Mouse (Mus musculus): ENCODE data around the gene Sec24c.

The Sec24c gene

DNA sequence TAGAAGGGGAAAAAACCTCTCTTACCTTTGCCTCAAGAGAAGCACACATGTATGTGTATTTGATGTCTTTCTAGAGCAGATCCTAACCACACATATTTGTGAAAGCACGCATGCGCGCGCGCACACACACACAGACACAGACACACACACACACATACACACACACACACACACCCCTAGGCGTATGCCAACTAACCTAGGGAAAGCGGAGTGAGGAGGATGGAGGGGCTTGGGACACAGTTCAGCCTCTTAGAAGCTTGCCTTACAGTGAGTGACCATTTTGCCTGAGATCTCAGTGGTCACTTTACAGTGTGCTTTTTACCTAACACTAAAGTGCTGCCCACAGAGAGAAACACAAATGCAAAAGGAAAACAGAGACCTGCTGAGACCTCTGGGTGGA lies 14.4 kb upstream of the Sec24c start:
- no peak for DNase-seq (ENCODE audit: low read depth in 1 of 2, low spot score in 2 of 2)

- DNase-seq (ENCODE audit: low read depth in 1 of 2, low spot score in 2 of 2) = peak; percentile 78 to 79
Observed at GRCm38 (mm10) chr14:20660827-20661660, 13.1 kb upstream of the Sec24c start.

DNA sequence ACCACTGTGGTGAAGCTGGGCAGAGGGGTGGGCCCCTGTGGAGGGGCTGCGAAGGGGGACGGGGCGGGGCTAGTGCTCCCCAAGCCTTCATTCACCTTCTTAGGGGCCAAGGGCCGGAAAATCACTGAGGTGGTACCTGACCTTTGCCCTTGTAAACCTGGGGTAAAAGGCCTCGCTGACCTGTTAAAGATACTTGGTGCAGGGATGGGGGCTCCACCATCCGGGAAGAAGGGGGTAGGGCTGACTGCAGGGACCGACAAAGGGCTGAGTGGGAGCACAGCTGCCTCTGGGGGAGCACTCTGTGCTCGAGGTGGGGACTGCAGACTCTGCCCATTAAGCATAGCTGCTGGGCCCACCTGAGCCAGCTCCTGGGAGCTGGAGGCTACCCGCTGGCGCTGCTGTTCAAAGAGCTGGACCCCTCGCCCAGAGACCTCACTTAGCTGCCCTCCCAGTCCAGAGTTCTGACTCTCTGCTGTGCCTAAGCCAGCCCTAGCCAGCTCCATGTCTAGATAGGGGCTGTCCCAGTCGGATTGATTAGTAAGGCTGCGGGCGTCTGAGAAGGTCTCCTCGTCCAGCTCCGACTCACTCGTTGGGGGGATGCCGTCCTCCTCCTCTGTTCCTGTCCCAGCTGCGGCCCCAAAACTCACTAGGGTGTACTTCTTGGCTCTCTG lies 12.3 kb upstream of the Sec24c start:
- no peak for DNase-seq (ENCODE audit: low read depth in 1 of 2, low spot score in 2 of 2)

GRCm38 (mm10) chr14:20662740-20663139 lies 11.4 kb upstream of the Sec24c start:
- DNase-seq (ENCODE audit: low read depth in 1 of 2, low spot score in 2 of 2) = no peak

DNA sequence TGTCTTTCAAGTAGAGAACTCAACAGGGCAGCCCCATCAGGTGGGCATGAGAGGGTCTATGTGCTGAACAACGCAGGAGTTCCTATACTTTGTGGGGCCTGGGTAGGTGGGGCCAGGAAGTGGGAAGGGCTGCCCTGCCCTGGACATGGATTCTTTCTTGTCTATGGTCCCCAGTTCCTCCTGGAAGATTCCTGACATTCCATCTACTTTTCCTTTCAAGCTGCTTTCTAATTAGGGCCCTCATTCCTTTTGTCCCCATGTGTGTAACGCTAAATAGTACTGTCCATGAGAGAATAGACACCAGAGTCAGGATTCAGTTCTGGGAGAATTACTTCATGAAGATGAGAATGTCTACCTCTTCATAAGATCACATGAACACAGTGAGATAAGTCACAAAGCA lies 10.5 kb upstream of the Sec24c start:
- no peak for DNase-seq (ENCODE audit: low read depth in 1 of 2, low spot score in 2 of 2)

DNA sequence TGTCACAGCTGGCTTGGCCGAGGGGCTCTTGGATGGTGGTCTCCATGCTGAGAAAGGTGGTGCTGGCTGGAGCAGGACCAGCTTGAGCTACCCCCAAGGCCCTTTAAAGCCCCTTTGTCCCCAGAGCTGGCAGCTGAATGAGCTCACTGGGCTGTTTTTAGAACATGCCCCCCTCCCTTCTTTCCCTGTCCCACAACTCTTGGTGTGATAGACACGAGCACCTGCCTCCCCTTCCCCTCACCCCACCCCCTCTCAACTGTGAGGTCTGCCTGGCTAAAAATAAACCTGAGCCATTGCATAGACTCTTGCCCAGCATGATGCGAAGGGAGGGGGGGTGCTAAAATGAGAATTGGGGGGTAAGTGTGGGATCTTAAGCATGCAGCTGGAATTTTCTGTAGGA lies 9.7 kb upstream of the Sec24c start:
- DNase-seq (ENCODE audit: low read depth in 1 of 2, low spot score in 2 of 2) = no peak

DNA sequence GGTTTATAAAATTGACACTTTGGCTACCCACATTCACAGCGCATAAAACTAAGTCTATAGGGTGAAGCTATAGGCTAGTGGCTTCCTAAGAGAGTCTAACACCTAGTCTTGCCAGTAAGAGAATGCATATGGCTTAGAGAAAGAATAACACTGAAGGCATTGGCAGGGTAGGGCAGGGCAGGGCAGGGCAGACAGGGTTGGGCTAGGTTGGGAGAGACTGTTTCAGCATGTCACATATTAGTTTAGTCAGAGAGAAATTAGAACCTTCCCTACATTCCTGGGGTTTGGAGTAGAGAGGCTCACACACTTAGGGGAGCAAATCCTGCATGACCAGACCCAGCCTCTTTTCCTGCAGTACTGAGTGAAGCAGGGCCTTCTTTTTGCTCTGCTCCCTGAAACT lies 6.6 kb upstream of the Sec24c start:
- no peak for DNase-seq (ENCODE audit: low read depth in 1 of 2, low spot score in 2 of 2)

DNA sequence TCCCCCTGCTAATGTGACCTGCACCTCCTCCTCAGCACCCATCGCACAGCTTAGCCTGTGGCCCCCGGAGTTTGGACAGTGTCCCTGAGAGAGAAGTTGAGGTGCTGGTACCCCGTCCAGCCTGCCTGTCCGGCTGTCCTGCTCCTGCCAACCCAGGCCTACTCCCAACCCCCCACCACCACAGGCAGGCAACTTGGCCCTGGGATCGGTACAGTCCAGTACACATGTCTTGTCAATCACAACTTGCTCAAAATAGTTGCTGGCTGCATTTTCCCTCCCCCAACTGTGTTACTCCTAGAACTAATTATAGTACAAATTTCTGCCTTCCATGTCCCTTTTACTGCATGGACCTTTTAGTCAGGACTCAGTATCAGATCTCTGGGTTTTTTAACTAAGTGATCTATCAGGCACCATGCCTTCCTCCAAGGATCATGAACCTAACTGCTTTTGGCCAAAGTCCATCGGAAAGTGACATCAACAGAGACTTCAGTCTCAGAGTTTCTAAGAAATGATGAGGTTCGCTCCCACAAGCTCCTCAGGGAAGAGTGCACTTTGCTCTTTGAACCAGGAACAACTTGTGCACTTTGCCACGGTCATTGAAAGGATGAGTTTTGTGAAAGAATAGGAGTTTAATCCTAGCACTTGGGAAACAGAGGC lies 5.8 kb upstream of the Sec24c start, which contains the start of gene Synpo2l:
Synpo2l (minus strand) TSS at position 201 of the 657 bp plus-strand sequence.
- DNase-seq (ENCODE audit: low read depth in 1 of 2, low spot score in 2 of 2) = no peak

- no peak for DNase-seq (ENCODE audit: low read depth in 1 of 2, low spot score in 2 of 2)
Observed at GRCm38 (mm10) chr14:20672990-20673389, 1.1 kb upstream of the Sec24c start.

DNA sequence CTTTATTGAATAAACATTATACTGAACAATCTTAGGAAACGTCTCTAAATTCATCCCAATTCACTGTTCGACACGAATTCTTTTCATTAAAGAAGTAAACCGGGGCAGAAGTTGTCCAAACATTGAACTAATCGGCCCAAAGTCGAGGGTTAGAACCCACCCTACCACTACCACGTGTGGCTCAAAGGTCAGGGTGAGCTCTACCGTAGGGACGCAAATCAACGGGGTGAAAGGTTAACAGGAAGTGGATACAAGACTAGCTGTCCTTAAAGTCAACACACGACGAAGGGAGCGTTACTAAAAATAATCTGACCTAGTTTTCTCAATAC lies 409 bp upstream of the Sec24c start:
- no peak for DNase-seq (ENCODE audit: low read depth in 1 of 2, low spot score in 2 of 2)

- DNase-seq (ENCODE audit: low read depth in 1 of 2, low spot score in 2 of 2) = no peak
Observed at GRCm38 (mm10) chr14:20677906-20678305, 3.8 kb downstream of the Sec24c start.

DNA sequence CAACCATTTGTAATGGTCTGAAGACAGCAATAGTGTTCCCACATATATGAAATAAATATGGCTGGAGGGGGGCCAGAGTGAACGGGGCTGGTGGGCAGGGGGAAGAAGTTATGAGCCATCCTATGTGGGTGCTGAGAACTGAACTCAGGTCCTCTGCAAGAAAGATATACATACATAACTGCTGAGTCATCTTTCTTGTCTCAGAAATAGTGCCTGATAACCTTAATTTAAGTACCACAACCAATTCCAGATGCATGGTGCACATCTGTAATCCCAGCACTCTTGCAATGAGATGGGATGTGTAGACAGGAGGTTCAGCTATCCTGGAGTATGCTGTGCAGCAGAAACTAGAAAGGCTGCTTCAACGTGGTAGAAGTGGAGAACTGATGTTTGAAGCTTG lies 7.6 kb downstream of the Sec24c start:
- DNase-seq (ENCODE audit: low read depth in 1 of 2, low spot score in 2 of 2) = no peak

- no peak for DNase-seq (ENCODE audit: low read depth in 1 of 2, low spot score in 2 of 2)
Observed at GRCm38 (mm10) chr14:20682498-20682897, 8.4 kb downstream of the Sec24c start.

- no peak for DNase-seq (ENCODE audit: low read depth in 1 of 2, low spot score in 2 of 2)
Observed at GRCm38 (mm10) chr14:20686576-20686975, 12.5 kb downstream of the Sec24c start.

DNA sequence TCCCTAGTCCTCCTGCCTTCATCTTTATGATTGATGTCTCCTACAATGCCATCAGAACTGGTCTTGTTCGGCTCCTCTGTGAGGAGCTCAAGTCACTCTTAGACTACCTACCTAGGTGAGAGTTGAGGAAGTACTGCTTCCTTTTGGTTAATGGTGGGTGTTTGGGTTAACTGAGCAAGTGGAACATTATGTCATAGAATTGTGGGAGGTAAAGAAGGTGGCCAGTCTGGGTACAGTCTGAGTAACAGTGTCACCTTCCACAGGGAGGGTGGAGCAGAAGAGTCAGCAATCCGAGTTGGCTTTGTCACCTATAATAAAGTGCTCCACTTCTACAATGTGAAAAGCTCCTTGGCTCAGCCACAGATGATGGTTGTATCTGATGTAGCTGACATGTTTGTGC lies 14.9 kb downstream of the Sec24c start:
- no peak for DNase-seq (ENCODE audit: low read depth in 1 of 2, low spot score in 2 of 2)

- DNase-seq (ENCODE audit: low read depth in 1 of 2, low spot score in 2 of 2) = no peak
Observed at GRCm38 (mm10) chr14:20691772-20692171, 17.7 kb downstream of the Sec24c start.

- DNase-seq (ENCODE audit: low read depth in 1 of 2, low spot score in 2 of 2) = no peak
Observed at GRCm38 (mm10) chr14:20693589-20694101, 19.5 kb downstream of the Sec24c start.

DNA sequence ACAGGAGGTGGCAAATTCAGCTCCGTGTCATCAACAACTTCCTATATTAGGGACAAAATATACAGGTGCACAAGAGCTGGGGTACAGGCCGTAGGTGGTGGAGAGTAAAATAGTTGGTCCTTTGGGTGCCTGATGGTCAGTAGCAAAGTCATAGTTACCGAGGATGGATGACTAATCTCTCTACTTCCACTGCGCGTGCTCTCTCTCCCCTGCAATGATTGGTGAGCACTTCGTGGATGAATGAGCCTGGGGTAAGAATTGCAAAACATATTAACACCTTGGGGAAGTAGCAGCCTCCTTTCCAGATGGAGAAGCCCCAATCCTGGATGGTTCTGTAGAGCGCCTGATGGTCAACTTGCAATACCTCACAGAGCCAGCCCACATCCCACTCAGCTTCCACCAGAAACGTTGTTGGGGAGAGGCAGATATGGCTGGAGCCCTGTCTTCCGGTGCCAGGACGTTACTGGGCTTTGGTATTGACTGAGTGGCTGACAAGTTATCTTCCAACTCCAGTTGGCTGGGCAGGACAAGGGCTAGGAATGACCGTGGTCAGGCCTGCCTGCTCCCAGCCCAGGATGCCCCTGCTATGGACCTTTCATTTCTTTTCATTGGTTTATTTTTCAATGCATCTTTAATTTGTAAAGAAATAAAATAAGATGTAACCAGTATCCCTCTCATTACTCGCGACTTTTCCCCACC lies 20.2 kb downstream of the Sec24c start:
- DNase-seq (ENCODE audit: low read depth in 1 of 2, low spot score in 2 of 2) = no peak

- DNase-seq (ENCODE audit: low read depth in 1 of 2, low spot score in 2 of 2) = peak; percentile 17 to 57
Observed at GRCm38 (mm10) chr14:20694884-20695760, 21.0 kb downstream of the Sec24c start, which contains the start of gene Fut11. Fut11 (plus strand) TSS chr14:20694968.

All from monocyte, adult 2 months (primary cell).